Mouse (Mus musculus): ENCODE measurements around the gene Mdga2. TPM values are rescaled to one million over a fixed set of nuclear protein-coding genes. Genes with fewer than 3 reads are reported as not detected.

Mdga2 gene
- total and polyA plus RNA-seq, 3 experiments = 0.27 TPM; not detected in 2

- no peaks in the 10 kb centered on the region for H3K27me3 ChIP-seq (replicated peaks)
- no peaks in the 10 kb centered on the region for H3K9me3 ChIP-seq (replicated peaks; ENCODE audit: low read length)
- no peaks in the 10 kb centered on the region for H3K4me1 ChIP-seq (ENCODE audit: control insufficient read depth in 1 of 2, insufficient read depth in 2 of 2)
- no peak overlapping the region for H3K4me2 ChIP-seq (ENCODE audit: insufficient read depth, low read depth, poor library complexity, severe bottlenecking)
- DNase-seq (ENCODE audit: extremely low read depth) = no peak
- H3K79me2 ChIP-seq (replicated peaks; ENCODE audit: control insufficient read depth, extremely low read depth, insufficient read depth, poor library complexity, severe bottlenecking) = no peaks in the 10 kb centered on the region
- H3K4me3 ChIP-seq (replicated peaks in 1 of 3; ENCODE audit: low read depth in 2 of 3, low read length in 2 of 3, poor library complexity in 1 of 3) = no peak overlapping the region
- in situ Hi-C loops (cut with MboI; ENCODE audit: low pct_ligation_motif_present, low pct_unique_long_range_greater_than_20kb, low sequenced_read_pairs) (no loop called here), dilution Hi-C loops (cut with MboI; ENCODE audit: extremely low pct_ligation_motif_present, extremely low pct_unique_long_range_greater_than_20kb, low sequenced_read_pairs) (no loop called here)
- TF ChIP-seq NRF1 (IDR thresholded peaks at IDR 0.05; ENCODE audit: low read depth, low read length) (no peak), ZC3H11A (IDR thresholded peaks at IDR 0.05; ENCODE audit: low read depth, low read length) (no peak), GABPA (IDR thresholded peaks at IDR 0.05; ENCODE audit: insufficient replicate concordance, low read depth, low read length) (no peak), HCFC1 (IDR thresholded peaks at IDR 0.05; ENCODE audit: low read depth, low read length) (no peak), NELFE (IDR thresholded peaks at IDR 0.05; ENCODE audit: low read depth, low read length) (no peak), MAX (IDR thresholded peaks at IDR 0.05; ENCODE audit: low read length) (no peak), MAZ (IDR thresholded peaks at IDR 0.05; ENCODE audit: low read depth, low read length) (no peak), JUND (conservative IDR thresholded peaks at IDR 0.05; ENCODE audit: low read depth, low read length) (no peak), USF1 (IDR thresholded peaks at IDR 0.05; ENCODE audit: low read depth, low read length) (no peak), CHD1 (IDR thresholded peaks at IDR 0.05; ENCODE audit: low read depth, low read length) (no peak)
- H3K9ac ChIP-seq (ENCODE audit: insufficient read depth, low read depth) = no peak overlapping the region
- no peaks in the 10 kb centered on the region for H3K36me3 ChIP-seq (replicated peaks in 1 of 2; ENCODE audit: control insufficient read depth in 1 of 2, insufficient read depth in 1 of 2, low read length in 1 of 2)
- no peak overlapping the region for H3K27ac ChIP-seq (ENCODE audit: insufficient read depth, low read depth)
Measured at GRCm38 (mm10) chr12:66889276-66889675, 333.1 kb downstream of the Mdga2 start.

- dilution Hi-C loops (cut with MboI; ENCODE audit: extremely low pct_ligation_motif_present, extremely low pct_unique_long_range_greater_than_20kb, low sequenced_read_pairs) = no loop called here
- no peak for TF ChIP-seq POLR2A (IDR thresholded peaks at IDR 0.05; ENCODE audit: low read depth, low read length)
- TF ChIP-seq ELF1 (IDR thresholded peaks at IDR 0.05; ENCODE audit: low read depth, low read length) = no peak
- no peak for TF ChIP-seq USF2 (conservative IDR thresholded peaks at IDR 0.05; ENCODE audit: low read depth, low read length)
- TF ChIP-seq RAD21 (IDR thresholded peaks at IDR 0.05; ENCODE audit: low read depth, low read length) = no peak
- no peak for TF ChIP-seq PAX5 (IDR thresholded peaks at IDR 0.05; ENCODE audit: low read length)
- TF ChIP-seq POLR2AphosphoS2 (IDR thresholded peaks at IDR 0.05; ENCODE audit: low read depth, low read length) = no peak
- no peak for TF ChIP-seq JUN (IDR thresholded peaks at IDR 0.05; ENCODE audit: insufficient read depth, low read depth, low read length)
- no peak for TF ChIP-seq MAZ (IDR thresholded peaks at IDR 0.05; ENCODE audit: low read depth, low read length)
- no peak for TF ChIP-seq TBP (conservative IDR thresholded peaks at IDR 0.05; ENCODE audit: low read depth, low read length)
- no peak for TF ChIP-seq CHD1 (IDR thresholded peaks at IDR 0.05; ENCODE audit: low read depth, low read length)
- TF ChIP-seq HCFC1 (IDR thresholded peaks at IDR 0.05; ENCODE audit: low read depth, low read length) = no peak
- TF ChIP-seq SMC3 (IDR thresholded peaks at IDR 0.05; ENCODE audit: low read depth, low read length) = no peak
- TF ChIP-seq GABPA (IDR thresholded peaks at IDR 0.05; ENCODE audit: insufficient replicate concordance, low read depth, low read length) = no peak
- TF ChIP-seq ZMIZ1 (IDR thresholded peaks at IDR 0.05; ENCODE audit: low read depth, low read length) = no peak
- no peak for TF ChIP-seq IRF4 (IDR thresholded peaks at IDR 0.05; ENCODE audit: low read depth, low read length)
Measured at GRCm38 (mm10) chr12:66888636-66889035, 333.7 kb downstream of the Mdga2 start.

More at GRCm38 (mm10) chr12:66888636-66889035, 333.7 kb downstream of the Mdga2 start:
- H3K79me2 ChIP-seq (replicated peaks; ENCODE audit: control insufficient read depth, extremely low read depth, insufficient read depth, poor library complexity, severe bottlenecking) = no peaks in the 10 kb centered on the region
- H3K4me2 ChIP-seq (ENCODE audit: insufficient read depth, low read depth, poor library complexity, severe bottlenecking) = no peak overlapping the region
- no peaks in the 10 kb centered on the region for H3K36me3 ChIP-seq (replicated peaks in 1 of 2; ENCODE audit: control insufficient read depth in 1 of 2, insufficient read depth in 1 of 2, low read length in 1 of 2)
- no peak overlapping the region for H3K9ac ChIP-seq (ENCODE audit: insufficient read depth, low read depth)
- no peaks in the 10 kb centered on the region for H3K4me1 ChIP-seq (ENCODE audit: control insufficient read depth in 1 of 2, insufficient read depth in 2 of 2)
- in situ Hi-C loops (cut with MboI; ENCODE audit: low pct_ligation_motif_present, low pct_unique_long_range_greater_than_20kb, low sequenced_read_pairs) = no loop called here
- H3K4me3 ChIP-seq (replicated peaks in 1 of 3; ENCODE audit: low read depth in 2 of 3, low read length in 2 of 3, poor library complexity in 1 of 3) = no peak overlapping the region
- H3K9me3 ChIP-seq (replicated peaks; ENCODE audit: low read length) = no peaks in the 10 kb centered on the region
- no peaks in the 10 kb centered on the region for H3K27me3 ChIP-seq (replicated peaks)
- H3K27ac ChIP-seq (ENCODE audit: insufficient read depth, low read depth) = no peak overlapping the region
- DNase-seq (ENCODE audit: extremely low read depth) = no peak
